In genomic region chr2:127914047-127914446, GRCm38 (mm10) we compare ENCODE assay signal across 22 mouse cellular contexts.
"Had no signal": no experiment of that assay in that cellular context is flagged by ENCODE, and none has a peak within 500 bp of the region (broad histone marks: within the 10 kb centered on the region; RNA-seq: fewer than 3 reads in every experiment).

No protein-coding gene starts in this region.

- DNase-seq: gastrocnemius, adult 2 months; gastrocnemius, postnatal 10 days; gastrocnemius, postnatal 25 days; heart, adult 18-20 months; heart, postnatal 10 days; heart, postnatal 4 days; kidney, adult 11 months; kidney, adult 2 months; kidney, adult 9 months; kidney, postnatal 14 days; kidney, postnatal 36 days; liver had no signal

- H3K27me3 ChIP-seq: hindbrain, embryonic 12.5 days; kidney, embryonic 15.5 days had no signal

- ATAC-seq: hindbrain, postnatal 0 days; intestine, embryonic 16.5 days had no signal

- H3K9me3 ChIP-seq: heart, embryonic 10.5 days; heart, embryonic 12.5 days; hindbrain, embryonic 10.5 days; hindbrain, embryonic 12.5 days; kidney, embryonic 15.5 days; limb, embryonic 10.5 days; limb, embryonic 12.5 days had no signal

- H3K36me3 ChIP-seq: heart, embryonic 10.5 days; heart, embryonic 12.5 days; hindbrain, embryonic 10.5 days; hindbrain, embryonic 12.5 days; kidney, embryonic 15.5 days; limb, embryonic 10.5 days; limb, embryonic 12.5 days had no signal

- H3K4me1 ChIP-seq: hindbrain, embryonic 12.5 days had no signal

- H3K4me3 ChIP-seq: gastrocnemius, adult 2 months; heart, embryonic 10.5 days; heart, embryonic 12.5 days; hindbrain, embryonic 10.5 days; hindbrain, embryonic 12.5 days; kidney, embryonic 15.5 days; left cerebral cortex, adult 2 months; limb, embryonic 10.5 days; limb, embryonic 12.5 days had no signal
